Mouse (Mus musculus): ENCODE results near the gene Fam81a. TPM values are rescaled to one million over a fixed set of nuclear protein-coding genes. Genes with fewer than 3 reads are reported as not detected.
A peak's percentile ranks its signal among the peaks of the same experiment; 100 is the strongest.

The Fam81a gene
- polyA plus RNA-seq, 1 experiment, result 0.43 TPM

DNA sequence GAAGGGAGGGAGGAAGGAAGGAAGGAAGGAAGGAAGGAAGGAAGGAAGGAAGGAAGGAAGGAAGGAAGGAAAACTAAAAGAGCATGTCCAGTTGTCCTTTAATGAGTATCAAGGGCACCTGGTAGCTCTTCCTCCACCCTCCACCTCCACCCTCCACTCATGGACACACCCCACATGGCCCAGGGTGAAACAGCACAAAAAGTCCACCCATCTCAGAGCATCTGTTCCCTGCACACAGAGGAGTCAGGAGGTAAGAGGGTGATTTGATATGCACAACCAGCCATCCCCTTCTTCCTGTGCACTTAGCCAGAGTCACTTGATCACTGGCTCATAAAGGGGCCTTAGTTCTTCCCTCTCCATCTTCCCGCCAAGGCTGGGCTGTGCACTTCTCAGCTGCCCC is 99.4 kb downstream of the Fam81a start:
- no peaks in the 10 kb centered on the region for H3K36me3 ChIP-seq (ENCODE audit: control insufficient read depth, insufficient read depth, low read length)
- DNase-seq, result no peak
- no peak for TF ChIP-seq CTCF (IDR thresholded peaks at IDR 0.05; ENCODE audit: borderline replicate concordance, control insufficient read depth, extremely low read depth, insufficient read depth, low read length, poor library complexity)
- no peak for TF ChIP-seq POLR2A (IDR thresholded peaks at IDR 0.05; ENCODE audit: control insufficient read depth, extremely low read depth, insufficient read depth, low read length, poor library complexity)
- H3K27me3 ChIP-seq (ENCODE audit: control insufficient read depth, insufficient read depth, low read length), result no peaks in the 10 kb centered on the region
- H3K4me3 ChIP-seq (ENCODE audit: control insufficient read depth, insufficient read depth, low read length), result no peak overlapping the region
- no peak overlapping the region for H3K27ac ChIP-seq (ENCODE audit: control insufficient read depth, insufficient read depth, low read length)
- WGBS, result 94% methylated on average over 1 of the region's 1 CpGs
- peaks cover 7% of the 10 kb centered on the region for H3K4me1 ChIP-seq (replicated peaks; ENCODE audit: control insufficient read depth, insufficient read depth, low read length)

DNA sequence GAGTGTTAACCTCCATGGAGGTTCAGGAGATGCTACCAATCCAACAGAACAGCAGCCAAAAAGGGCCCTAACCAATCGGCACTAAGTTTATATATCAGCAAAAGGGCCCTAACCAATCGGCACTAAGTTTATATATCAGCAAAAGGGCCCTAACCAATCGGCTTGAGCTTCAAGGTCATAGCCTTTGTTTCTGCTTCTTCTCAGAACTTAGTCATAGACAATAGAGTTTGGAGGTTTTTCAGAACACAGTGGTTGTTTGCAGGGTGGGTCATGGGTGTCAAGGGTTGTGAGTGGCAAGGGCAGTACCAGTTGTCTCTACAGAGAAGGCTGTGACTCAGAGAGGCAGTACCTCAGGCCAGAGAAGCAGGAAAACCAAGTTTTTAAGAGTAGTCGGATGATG is 100.2 kb downstream of the Fam81a start:
- H3K27ac ChIP-seq (ENCODE audit: control insufficient read depth, insufficient read depth, low read length), result no peak overlapping the region
- no peak for TF ChIP-seq CTCF (IDR thresholded peaks at IDR 0.05; ENCODE audit: borderline replicate concordance, control insufficient read depth, extremely low read depth, insufficient read depth, low read length, poor library complexity)
- no peak for TF ChIP-seq POLR2A (IDR thresholded peaks at IDR 0.05; ENCODE audit: control insufficient read depth, extremely low read depth, insufficient read depth, low read length, poor library complexity)
- no peaks in the 10 kb centered on the region for H3K36me3 ChIP-seq (ENCODE audit: control insufficient read depth, insufficient read depth, low read length)
- 95% methylated on average over 4 of the region's 4 CpGs for WGBS
- no peaks in the 10 kb centered on the region for H3K27me3 ChIP-seq (ENCODE audit: control insufficient read depth, insufficient read depth, low read length)
- H3K4me1 ChIP-seq (replicated peaks; ENCODE audit: control insufficient read depth, insufficient read depth, low read length), result peaks cover 7% of the 10 kb centered on the region
- no peak overlapping the region for H3K4me3 ChIP-seq (ENCODE audit: control insufficient read depth, insufficient read depth, low read length)
- no peak for DNase-seq

DNA sequence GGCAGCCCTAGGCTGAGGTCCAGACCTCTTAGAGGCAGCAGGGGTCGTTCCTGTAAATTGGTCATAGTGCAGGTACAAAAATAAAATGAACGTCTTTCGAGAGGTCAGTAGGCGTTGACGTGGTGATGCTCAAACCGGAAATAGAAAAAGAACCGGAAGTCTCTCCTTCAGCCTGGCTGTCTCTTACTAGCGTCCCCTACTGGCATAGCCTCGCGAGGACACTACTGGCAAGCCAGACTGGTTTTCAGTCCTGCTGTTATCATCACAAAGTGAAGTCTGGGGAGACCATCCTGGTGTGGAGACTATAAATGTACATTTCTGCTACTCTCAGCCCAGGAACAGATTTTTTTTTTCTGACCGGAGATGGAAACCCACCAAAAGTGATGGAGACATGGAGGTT is 101.8 kb downstream of the Fam81a start:
- H3K36me3 ChIP-seq (ENCODE audit: control insufficient read depth, insufficient read depth, low read length), result no peaks in the 10 kb centered on the region
- TF ChIP-seq CTCF (IDR thresholded peaks at IDR 0.05; ENCODE audit: borderline replicate concordance, control insufficient read depth, extremely low read depth, insufficient read depth, low read length, poor library complexity), result no peak
- WGBS, result 90% methylated on average over 11 of the region's 11 CpGs
- no peak overlapping the region for H3K27ac ChIP-seq (ENCODE audit: control insufficient read depth, insufficient read depth, low read length)
- no peaks in the 10 kb centered on the region for H3K27me3 ChIP-seq (ENCODE audit: control insufficient read depth, insufficient read depth, low read length)
- H3K4me1 ChIP-seq (replicated peaks; ENCODE audit: control insufficient read depth, insufficient read depth, low read length), result peaks cover 9% of the 10 kb centered on the region
- DNase-seq, result peak; percentile 9
- H3K4me3 ChIP-seq (ENCODE audit: control insufficient read depth, insufficient read depth, low read length), result no peak overlapping the region

DNA sequence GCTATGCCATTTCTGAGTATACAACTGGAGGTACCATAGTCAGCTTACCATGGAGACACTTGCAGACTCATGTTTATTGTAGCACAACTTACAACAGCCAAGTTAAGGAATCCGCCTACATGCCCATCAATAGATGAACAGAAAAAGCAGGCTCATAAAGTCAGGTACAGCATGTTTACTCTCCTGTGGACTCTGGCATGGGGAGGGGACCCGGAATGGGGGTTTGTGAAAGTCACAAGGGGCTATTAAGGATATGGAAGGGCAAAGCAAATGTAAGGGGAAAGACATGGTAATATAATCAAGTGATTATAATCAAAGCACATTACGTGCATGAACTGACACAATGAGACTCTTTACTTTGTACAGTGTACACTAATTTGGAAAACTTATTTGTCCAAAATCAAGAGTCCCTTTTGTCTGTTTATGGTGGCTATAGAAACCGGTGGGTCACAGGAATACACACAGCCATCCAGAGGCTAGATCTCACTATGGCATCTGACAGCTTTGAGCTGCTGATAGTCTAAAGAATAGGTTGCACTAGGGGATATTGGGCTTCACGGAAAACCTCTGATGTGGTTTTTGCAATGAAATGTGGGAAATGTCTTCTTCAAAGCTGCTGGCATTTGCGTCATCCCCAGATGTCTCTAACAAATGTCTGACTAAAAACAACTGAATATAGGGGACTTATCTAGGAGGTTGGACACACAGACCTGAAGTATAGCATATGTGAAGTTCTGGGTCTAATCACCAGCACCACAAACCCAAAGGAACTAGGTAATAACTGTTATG is 102.6 kb downstream of the Fam81a start:
- peak; percentile 23 for DNase-seq
- H3K27ac ChIP-seq (ENCODE audit: control insufficient read depth, insufficient read depth, low read length), result no peak overlapping the region
- TF ChIP-seq POLR2A (IDR thresholded peaks at IDR 0.05; ENCODE audit: control insufficient read depth, extremely low read depth, insufficient read depth, low read length, poor library complexity), result no peak
- peaks cover 9% of the 10 kb centered on the region for H3K4me1 ChIP-seq (replicated peaks; ENCODE audit: control insufficient read depth, insufficient read depth, low read length)
- H3K36me3 ChIP-seq (ENCODE audit: control insufficient read depth, insufficient read depth, low read length), result no peaks in the 10 kb centered on the region
- no peak overlapping the region for H3K4me3 ChIP-seq (ENCODE audit: control insufficient read depth, insufficient read depth, low read length)
- WGBS, result 49% methylated on average over 6 of the region's 6 CpGs
- no peaks in the 10 kb centered on the region for H3K27me3 ChIP-seq (ENCODE audit: control insufficient read depth, insufficient read depth, low read length)

Other genes starting within 250 kb of the Fam81a start
- 37.6 and 47.0 TPM in 2 replicates for gene Bnip2, start 153.1 kb downstream of the Fam81a start, polyA plus RNA-seq (2012; rRNA removed)
- gene Gtf2a2, start 130.0 kb downstream of the Fam81a start, polyA plus RNA-seq (2012; rRNA removed), result 48.1 and 53.5 TPM in 2 replicates
- gene Gcnt3, start 104.5 kb downstream of the Fam81a start, polyA plus RNA-seq (2012; rRNA removed), result 0.04 TPM in 1 of 2 replicates, not detected in the other
- gene Myo1e, start 64.8 kb upstream of the Fam81a start, polyA plus RNA-seq (2012; rRNA removed), result 3.6 and 3.7 TPM in 2 replicates